Mouse (Mus musculus) hindbrain, postnatal 0 days (tissue): ENCODE data around the gene Slco1a6. TPM values are rescaled to one million over a fixed set of nuclear protein-coding genes. Genes with fewer than 3 reads are reported as not detected.
"Not testable (repeated sequence)": the region's sequence is repeated elsewhere in the genome, so short reads cannot be mapped to it uniquely, and the experiment has no call there.

Experiments used
- ATAC-seq: fragments of 200-750 bp; cut with Nextera tagmentation; 2 replicates; pipeline ENCODE4 v1.8.0; 2017; ENCODE audit warnings: mild to moderate bottlenecking, moderate TSS enrichment, moderate library complexity
- DNase-seq: peaks from one replicate; pipeline ENCODE4 v3.0.0-alpha.2; 2015; ENCODE audit warnings: low spot score
- H3K27ac ChIP-seq: fragments of 300-500 bp; sonication (generic); 2 replicates; pipeline ENCODE4 v1.5.1; 2014; ENCODE audit warnings: mild to moderate bottlenecking
- H3K27me3 ChIP-seq: fragments of 300-500 bp; sonication (generic); 2 replicates; pipeline ENCODE4 v1.6.1; 2014; ENCODE audit warnings: low read length, mixed read lengths; ENCODE audit not compliant: insufficient read depth
- H3K36me3 ChIP-seq: fragments of 300-500 bp; sonication (generic); 2 replicates; pipeline ENCODE4 v1.6.1; 2014; ENCODE audit warnings: low read length, mixed read lengths; ENCODE audit not compliant: insufficient read depth
- H3K4me1 ChIP-seq: fragments of 300-500 bp; sonication (generic); 2 replicates; pipeline ENCODE4 v1.6.1; 2014; ENCODE audit warnings: antibody characterized with exemption, low read length, mixed read lengths; ENCODE audit not compliant: insufficient read depth
- H3K4me2 ChIP-seq: fragments of 300-500 bp; sonication (generic); 2 replicates; pipeline ENCODE4 v1.6.1; 2014; ENCODE audit warnings: low read depth, mild to moderate bottlenecking, low read length, moderate library complexity, mixed read lengths
- H3K4me3 ChIP-seq: fragments of 300-500 bp; sonication (generic); 2 replicates; pipeline ENCODE4 v1.5.1; 2014; ENCODE audit warnings: low read length
- H3K9ac ChIP-seq: fragments of 300-500 bp; sonication (generic); replicated peaks from 2 replicates; pipeline ENCODE4 v1.6.1; 2014; ENCODE audit warnings: mild to moderate bottlenecking, low read length, moderate library complexity, mixed read lengths
- H3K9me3 ChIP-seq: fragments of 300-500 bp; sonication (generic); 2 replicates; pipeline ENCODE4 v1.6.1; 2016; ENCODE audit warnings: low read length, mixed read lengths
- CTCF ChIP-seq: IDR thresholded peaks from 2 replicates; pipeline ENCODE4 v1.5.1; 2016; ENCODE audit warnings: antibody characterized with exemption, control low read depth, low read depth
- WGBS: fragments of 180-500 bp; shearing (Covaris S2); extraction: QIAGEN DNeasy Blood & Tissue Kit; methylation state at CpG from one replicate; pipeline ENCODE4 v1.1.7; 2014; 5-methylcytosine and 5-hydroxymethylcytosine counted together
- polyA plus RNA-seq: library from polyadenylated mRNA; unstranded; fragments of >200 nt; fragmentation: Nextera tagmentation; extraction: Ambion mirVana; gene quantifications from 2 replicates; pipeline ENCODE4 v1.2.1, GENCODE M21; 2015
- total RNA-seq: library from RNA; depleted of rRNA; stranded (reverse); fragments of >200 nt; gene quantifications from 2 replicates; pipeline ENCODE4 v1.2.3, GENCODE M21; 2014

The Slco1a6 gene
- total and polyA plus RNA-seq, 2 experiments from 2014 or later, result not detected

DNA sequence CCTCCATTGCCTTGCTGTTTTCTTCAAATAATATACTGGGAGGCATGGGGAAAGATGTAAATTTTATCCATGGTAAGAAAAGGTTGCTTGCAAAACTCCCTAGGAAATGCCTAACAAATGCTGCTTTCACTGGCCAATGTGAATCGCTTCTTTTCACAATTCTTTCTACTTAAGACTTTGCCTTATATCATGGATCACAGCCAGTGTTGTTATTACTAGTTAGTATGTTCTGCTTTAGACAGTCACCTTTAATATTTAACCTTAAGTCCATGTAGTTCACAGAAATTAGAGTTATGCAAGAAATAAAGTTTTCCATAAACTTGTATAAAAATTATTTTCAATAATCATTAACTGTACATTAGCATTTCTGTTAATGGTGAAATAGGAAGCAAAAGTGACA lies 60.0 kb downstream of the Slco1a6 start:
- Histone ChIP-seq H3K9ac (no peak overlapping the region), H3K9me3 (no peaks in the 10 kb centered on the region), H3K4me2 (no peak overlapping the region), H3K27ac (no peak overlapping the region), H3K4me1 (no peaks in the 10 kb centered on the region), H3K36me3 (no peaks in the 10 kb centered on the region), H3K4me3 (no peak overlapping the region), H3K27me3 (no peaks in the 10 kb centered on the region)
- 98% methylated on average over 1 of the region's 1 CpGs for WGBS
- DNase-seq (no peak), ATAC-seq (no peak)
- TF ChIP-seq CTCF, result no peak

- ATAC-seq (peak; percentile 97), DNase-seq (peak; percentile 79)
- Histone ChIP-seq H3K9ac (no peak overlapping the region), H3K27ac (no peak overlapping the region), H3K36me3 (no peaks in the 10 kb centered on the region), H3K27me3 (no peaks in the 10 kb centered on the region), H3K4me2 (no peak overlapping the region), H3K4me1 (no peaks in the 10 kb centered on the region), H3K9me3 (no peaks in the 10 kb centered on the region), H3K4me3 (no peak overlapping the region)
- WGBS, result 19% methylated on average over 3 of the region's 3 CpGs
- no peak for TF ChIP-seq CTCF
Measured at GRCm38 (mm10) chr6:142111667-142112305, 96.5 kb downstream of the Slco1a6 start.

DNA sequence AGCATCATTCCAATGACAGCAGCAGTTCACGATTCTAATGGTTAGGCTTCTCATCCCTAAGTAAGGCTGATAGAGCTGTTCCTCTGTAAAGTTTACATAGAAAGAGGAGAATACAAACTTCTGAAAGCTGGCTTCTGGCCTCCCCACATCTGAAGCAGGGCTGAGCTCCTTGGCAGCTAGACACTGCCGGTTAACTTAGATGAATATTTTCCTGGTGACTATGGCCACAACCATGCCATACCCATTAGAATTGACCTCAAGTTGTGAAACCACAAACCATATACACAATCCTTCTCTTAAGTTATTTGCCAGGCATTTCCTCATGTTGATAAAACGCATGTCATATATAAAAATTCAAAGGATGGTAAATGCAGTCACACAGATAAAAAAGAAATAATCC lies 117.2 kb downstream of the Slco1a6 start:
- Histone ChIP-seq H3K27me3 (no peaks in the 10 kb centered on the region), H3K4me3 (no peak overlapping the region), H3K27ac (no peak overlapping the region), H3K4me2 (no peak overlapping the region), H3K4me1 (no peaks in the 10 kb centered on the region), H3K9me3 (no peaks in the 10 kb centered on the region), H3K9ac (no peak overlapping the region), H3K36me3 (no peaks in the 10 kb centered on the region)
- no peak for DNase-seq
- ATAC-seq, result no peak
- 86% methylated on average over 3 of the region's 3 CpGs for WGBS
- no peak for TF ChIP-seq CTCF

DNA sequence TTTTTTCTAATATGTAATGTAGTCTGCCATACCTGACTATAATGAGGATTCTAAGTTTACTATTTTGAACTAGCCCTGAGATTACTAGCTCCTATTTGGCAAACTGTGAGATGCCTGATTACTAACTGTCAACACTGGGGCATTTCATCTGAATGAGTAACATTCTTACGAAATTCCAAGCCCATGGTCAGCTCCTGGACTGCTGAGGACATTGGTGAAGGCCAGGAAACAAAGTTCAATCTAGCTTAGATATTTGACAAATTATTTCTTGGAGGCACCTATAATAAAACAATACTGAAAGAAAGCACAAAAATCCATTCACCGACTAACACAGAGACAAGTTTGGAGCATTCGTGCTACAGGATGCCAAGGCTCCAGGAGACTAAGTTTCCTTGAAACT lies 150.0 kb downstream of the Slco1a6 start:
- H3K4me2 ChIP-seq, H3K9me3 ChIP-seq, H3K27ac ChIP-seq, H3K9ac ChIP-seq, H3K4me1 ChIP-seq, H3K4me3 ChIP-seq, DNase-seq, ATAC-seq, H3K27me3 ChIP-seq, H3K36me3 ChIP-seq: not testable (repeated sequence)
- 90% methylated on average over 3 of the region's 3 CpGs for WGBS

- TF ChIP-seq CTCF, result no peak
- no peaks in the 10 kb centered on the region for H3K27me3 ChIP-seq
- H3K4me1 ChIP-seq, result no peaks in the 10 kb centered on the region
- no peak overlapping the region for H3K9ac ChIP-seq
- no peak overlapping the region for H3K4me2 ChIP-seq
- H3K27ac ChIP-seq, result no peak overlapping the region
- ATAC-seq (no peak), DNase-seq (no peak)
- H3K4me3 ChIP-seq, result no peak overlapping the region
- no peaks in the 10 kb centered on the region for H3K36me3 ChIP-seq
- no peaks in the 10 kb centered on the region for H3K9me3 ChIP-seq
- WGBS, result 53% methylated on average over 1 of the region's 1 CpGs
Measured at GRCm38 (mm10) chr6:142047689-142048088, 160.6 kb downstream of the Slco1a6 start.

- H3K27ac ChIP-seq, result no peak overlapping the region
- WGBS, result 89% methylated on average over 2 of the region's 2 CpGs
- no peak overlapping the region for H3K9ac ChIP-seq
- H3K9me3 ChIP-seq, result no peaks in the 10 kb centered on the region
- no peak overlapping the region for H3K4me2 ChIP-seq
- ATAC-seq, result no peak
- DNase-seq, result no peak
- no peaks in the 10 kb centered on the region for H3K4me1 ChIP-seq
- no peaks in the 10 kb centered on the region for H3K36me3 ChIP-seq
- TF ChIP-seq CTCF, result no peak
- no peak overlapping the region for H3K4me3 ChIP-seq
- H3K27me3 ChIP-seq, result no peaks in the 10 kb centered on the region
Measured at GRCm38 (mm10) chr6:142045746-142046145, 162.6 kb downstream of the Slco1a6 start.

GRCm38 (mm10) chr6:142041896-142042295 lies 166.4 kb downstream of the Slco1a6 start:
- Histone ChIP-seq H3K27me3 (no peaks in the 10 kb centered on the region), H3K9ac (no peak overlapping the region), H3K4me3 (no peak overlapping the region), H3K4me1 (no peaks in the 10 kb centered on the region), H3K4me2 (no peak overlapping the region), H3K9me3 (no peaks in the 10 kb centered on the region), H3K27ac (no peak overlapping the region), H3K36me3 (no peaks in the 10 kb centered on the region)
- no peak for TF ChIP-seq CTCF
- 97% methylated on average over 3 of the region's 3 CpGs for WGBS
- no peak for ATAC-seq
- no peak for DNase-seq
